Mouse (Mus musculus): Measurements from ENCODE around the gene Gata1.
"Not testable (repeated sequence)": the region's sequence is repeated elsewhere in the genome, so short reads cannot be mapped to it uniquely, and the experiment has no call there.

Gene Gata1

DNA sequence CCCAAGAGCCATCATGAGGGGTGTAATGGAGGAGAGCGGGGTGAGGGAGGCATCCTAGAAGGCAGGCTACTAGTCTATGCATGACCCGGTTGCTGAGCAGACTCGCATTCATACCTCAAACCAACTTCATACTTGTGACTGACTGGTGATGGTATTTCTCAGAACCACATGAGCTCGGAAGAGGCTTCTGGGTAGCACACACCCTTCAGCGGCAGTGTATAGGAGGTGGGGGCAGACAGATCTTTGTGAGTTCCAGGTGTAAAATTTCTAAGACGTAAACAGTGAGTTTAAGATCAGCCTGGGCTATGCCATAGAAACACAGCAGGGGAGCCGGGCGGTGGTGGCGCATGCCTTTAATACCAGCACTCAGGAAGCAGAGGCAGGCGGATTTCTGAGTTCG lies at the start of gene Gata1:
TSS of gene Gata1 (minus strand) at position 180 of the 400 bp plus-strand sequence.
- DNase-seq (ENCODE audit: low read depth, low spot score) = no peak

DNA sequence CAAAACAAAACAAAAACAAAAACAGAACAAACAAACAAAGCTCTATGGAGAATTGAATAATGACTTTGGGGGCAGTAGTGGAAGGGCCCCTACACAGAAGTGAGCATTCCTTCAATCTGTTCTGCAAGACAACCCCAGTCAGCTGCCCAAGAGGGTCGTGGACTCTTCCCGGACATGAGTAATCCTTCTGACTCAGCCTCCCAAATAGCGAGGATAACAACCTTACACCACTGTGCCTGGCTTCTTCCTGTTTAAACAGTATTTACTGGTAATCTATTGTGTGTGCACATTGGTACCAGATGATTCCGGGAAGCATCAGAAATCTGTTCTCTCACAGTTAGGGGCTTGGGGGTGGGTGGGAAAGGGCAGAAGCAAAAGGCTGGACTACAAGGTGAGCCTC lies 48.9 kb upstream of the Gata1 start:
- no peak for DNase-seq (ENCODE audit: low read depth, low spot score)

DNA sequence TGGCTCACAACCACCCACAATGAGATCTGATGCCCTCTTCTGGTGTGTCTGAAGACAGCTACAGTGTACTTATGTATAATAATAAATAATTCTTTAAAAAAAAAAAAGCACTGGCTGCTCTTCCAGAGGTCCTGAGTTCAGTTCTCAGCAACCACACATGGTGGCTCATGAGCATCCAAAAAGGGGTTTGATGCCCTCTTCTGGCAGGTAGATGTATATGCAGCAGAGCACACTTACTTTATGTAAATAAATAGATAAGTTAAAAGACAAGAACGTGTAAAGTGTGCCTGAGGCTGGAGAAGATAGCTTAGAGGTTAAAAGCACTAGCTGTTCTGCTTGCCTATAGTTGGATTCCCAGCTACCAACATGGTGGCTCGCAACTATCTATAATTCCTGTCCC lies 46.9 kb upstream of the Gata1 start:
- no peak for DNase-seq (ENCODE audit: low read depth, low spot score)

DNA sequence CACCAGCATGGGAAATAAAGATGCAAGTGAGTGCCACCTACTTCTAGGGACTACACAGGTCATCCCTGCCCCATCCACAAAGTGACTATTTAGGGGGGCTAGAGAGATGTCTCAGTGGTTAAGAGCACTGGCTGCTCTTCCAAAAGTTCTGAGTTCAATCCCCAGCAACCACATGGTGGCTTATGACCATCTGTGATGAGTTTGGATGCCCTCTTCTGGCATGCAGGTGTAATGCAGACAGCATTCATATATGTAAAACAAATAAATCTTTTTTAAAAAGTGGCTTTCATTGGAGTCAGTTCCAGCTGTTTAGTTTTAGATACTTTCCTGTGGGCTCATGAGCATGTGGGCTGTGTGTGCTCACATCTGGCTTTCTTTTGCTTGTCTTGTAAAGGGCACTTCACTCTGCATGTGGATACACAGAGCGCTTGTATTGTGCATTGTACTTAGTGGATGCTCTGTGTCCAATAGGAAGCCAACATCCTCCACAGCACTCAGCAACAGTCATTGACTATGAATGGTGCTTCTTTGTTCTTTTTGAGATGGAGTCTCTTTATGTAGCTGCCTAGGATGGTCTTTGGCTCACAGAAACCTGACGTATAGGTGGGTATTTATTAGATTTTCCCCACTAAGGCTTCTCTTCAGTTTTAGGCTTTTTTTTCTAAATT lies 42.4 kb upstream of the Gata1 start:
- peak; percentile 16 for DNase-seq (ENCODE audit: low read depth, low spot score)

DNA sequence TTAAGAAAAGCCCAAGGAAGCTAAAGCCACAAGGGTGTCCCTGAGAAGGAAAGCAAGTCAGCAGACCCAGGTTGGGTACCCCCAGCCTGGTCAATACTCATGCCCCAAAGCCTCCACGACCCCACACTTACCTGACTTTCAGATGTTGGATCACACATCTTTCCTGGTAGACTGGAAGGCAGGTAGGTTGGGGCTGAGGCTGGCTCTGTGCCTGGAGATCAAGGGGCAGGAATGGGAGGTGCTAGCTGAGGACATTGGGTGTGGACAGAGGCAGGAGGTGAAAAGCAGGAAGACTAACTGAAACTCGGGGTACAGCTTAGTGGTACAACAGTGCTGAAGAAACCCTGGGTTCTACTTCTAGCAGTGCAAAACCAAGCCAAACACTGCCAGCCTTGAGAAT lies 40.4 kb upstream of the Gata1 start, which contains the start of gene Glod5:
TSS of gene Glod5 (minus strand) at position 207 of the 400 bp plus-strand sequence.
- DNase-seq (ENCODE audit: low read depth, low spot score) = no peak

DNA sequence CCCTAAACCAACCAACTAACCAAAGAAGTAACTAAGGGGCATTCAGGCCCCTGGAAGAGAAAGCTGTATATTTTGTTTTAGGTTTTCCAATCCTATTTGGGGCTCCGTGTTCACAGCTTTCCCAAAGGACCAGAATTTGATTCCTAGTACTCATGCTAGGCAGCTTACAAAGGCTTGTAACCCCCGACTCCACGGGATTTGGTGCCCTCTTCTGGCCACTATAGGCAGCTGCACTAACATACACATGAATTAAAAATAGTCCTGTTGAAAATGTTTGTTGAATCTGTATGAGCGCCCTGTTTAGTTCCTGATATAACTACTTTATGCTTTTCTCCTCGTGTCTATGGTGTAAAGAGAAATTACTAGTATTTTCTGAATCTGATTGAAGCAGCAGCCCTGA lies 39.3 kb upstream of the Gata1 start:
- DNase-seq (ENCODE audit: low read depth, low spot score) = peak; percentile 77

DNA sequence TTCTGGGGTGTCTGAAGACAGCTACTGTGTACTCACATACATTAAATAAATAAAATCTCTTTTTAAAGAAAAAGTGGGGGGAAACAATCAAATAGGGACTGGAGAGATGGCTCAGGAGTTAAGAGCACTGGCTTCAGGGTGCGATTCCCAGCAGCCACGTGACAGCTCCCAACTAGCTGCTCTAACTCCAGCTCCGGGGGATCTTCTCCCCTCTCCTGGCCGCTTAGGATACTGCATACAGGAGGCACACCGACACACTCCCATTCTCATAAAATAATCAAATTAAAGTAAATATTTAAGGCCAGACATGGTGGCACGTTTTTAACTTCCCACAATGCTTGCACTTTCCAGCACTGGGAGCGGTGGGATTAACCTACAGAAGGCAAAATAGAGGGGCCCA lies 37.8 kb upstream of the Gata1 start:
- DNase-seq (ENCODE audit: low read depth, low spot score) = not testable (repeated sequence)

DNA sequence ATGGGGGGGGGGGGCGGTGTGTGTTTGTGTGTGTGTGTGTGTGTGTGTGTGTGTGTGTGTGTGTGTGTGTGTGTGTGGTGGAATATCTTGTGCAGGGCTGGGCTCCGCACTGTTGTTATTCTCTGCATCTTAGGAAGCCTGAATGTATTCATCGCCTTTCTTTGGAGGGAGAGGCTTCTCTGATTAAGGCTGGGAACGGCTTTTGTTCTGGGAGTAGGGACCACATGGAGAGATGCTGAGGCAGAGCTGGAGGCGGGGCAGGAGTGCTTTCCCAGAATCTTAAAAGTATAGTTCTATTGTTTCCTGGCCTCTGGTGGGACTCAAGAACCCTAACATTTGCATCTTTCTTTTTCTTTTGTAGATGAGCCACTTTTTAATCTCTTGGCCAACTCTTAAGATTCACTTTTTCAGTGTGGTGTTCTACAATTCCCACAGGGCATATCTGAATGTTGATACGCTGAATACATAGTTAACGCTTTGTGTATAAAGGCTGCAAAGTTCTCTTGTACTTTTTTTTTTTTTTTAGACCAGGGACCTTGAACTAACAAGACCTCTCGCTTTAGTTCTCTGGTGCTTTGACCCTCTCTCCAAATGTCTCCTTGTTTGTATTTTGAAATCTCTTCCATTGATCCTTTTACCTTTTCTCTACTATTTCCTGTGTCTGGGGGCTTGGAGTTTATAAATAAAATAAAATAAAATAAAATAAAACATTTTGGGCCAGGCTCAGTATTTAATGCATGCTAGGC lies 35.9 kb upstream of the Gata1 start:
- no peak for DNase-seq (ENCODE audit: low read depth, low spot score)

DNA sequence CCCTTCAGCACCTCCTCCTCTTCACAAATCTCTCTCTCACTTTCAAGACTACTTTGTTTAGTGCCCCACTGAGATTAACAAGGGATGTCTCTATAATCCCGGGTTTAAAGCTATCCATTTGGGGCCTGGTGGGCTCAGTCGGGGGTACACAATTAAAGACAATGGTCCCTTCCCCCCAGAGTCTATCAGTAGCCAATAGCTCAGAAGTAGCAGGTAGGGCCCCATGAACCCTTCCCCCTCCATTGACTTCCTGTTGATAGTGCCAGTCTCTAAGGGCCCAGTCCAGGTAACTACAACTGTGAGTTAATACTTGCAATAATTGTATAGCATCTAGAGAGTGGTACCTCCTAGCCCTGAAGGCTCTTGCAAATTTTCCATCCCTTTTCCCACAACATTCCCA lies 35.3 kb upstream of the Gata1 start:
- no peak for DNase-seq (ENCODE audit: low read depth, low spot score)

DNA sequence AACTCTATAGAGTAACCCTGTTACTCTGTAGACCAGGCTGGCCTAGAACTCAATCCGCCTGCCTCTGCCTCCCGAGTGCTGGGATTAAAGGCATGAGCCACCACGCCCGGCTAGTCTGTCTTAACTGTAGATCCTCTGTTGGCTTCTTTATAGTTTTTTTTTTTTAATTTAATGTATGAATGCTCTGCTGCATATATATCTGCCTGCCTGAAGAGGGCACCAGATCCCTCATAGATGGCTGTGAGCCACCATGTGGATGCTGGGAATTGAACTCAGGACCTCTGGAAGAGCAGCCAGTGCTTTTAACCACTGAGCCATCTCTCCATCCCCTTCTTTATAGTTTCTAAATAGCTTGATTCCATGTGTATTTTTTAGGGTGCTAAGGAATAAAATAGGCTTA lies 31.5 kb upstream of the Gata1 start:
- not testable (repeated sequence) for DNase-seq (ENCODE audit: low read depth, low spot score)

DNA sequence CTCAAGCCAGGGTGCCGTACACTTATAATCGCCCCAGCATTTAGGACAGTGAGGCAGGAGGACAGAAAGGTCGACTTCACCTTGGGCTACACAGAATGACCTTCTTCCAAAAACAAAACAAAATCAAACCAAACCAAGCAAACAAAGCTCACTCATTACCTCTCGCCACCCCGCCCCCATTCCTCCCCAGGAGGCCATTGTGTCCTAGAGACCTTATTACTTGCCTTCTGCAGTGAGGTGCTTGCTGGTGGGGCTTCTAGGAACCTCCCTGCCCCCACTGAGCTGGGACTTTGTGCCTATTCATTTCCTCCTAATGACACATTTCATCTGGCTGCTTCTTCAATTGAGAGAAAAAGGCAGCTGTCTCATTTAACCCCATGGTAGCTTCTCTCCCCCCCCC lies 30.7 kb upstream of the Gata1 start:
- DNase-seq (ENCODE audit: low read depth, low spot score) = no peak

DNA sequence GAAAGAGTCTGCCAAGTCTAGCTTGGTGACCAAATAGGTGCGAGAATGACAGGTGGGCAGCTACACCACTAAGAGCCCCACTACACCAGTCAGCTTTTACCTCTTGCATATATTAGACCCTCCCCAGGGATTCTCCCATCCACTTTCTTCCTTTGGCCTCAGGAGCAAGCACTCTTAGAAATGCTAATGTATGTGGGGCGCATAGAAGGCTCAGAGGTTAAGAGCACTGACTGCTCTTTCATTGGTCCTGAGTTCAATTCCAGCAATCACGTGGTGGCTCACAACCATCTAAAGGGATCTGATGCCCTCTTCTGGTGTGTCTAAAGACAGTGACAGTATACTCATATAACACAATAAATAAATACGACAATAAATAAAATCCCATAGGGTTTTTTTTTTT lies 25.1 kb upstream of the Gata1 start:
- DNase-seq (ENCODE audit: low read depth, low spot score) = no peak

DNA sequence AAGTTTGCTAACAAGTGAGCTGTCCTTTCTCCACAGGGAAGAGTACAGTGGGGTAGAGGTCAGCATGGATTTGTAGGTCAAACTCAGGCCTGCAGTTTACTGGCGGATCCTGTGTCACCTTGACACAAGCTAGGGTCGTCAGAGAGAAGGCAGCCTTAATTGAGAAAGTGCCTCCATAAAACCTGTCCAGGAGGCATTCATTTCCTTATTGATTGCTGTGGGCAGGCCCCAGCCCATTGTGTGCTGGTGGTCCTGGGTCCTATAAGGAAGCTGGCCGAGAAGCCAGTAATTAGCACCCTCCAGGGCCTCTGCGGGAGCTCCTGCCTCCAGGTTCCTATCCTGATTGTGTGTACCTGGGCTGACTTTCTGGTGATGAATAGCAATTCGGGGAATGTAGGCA lies 24.1 kb upstream of the Gata1 start:
- DNase-seq (ENCODE audit: low read depth, low spot score) = no peak

DNA sequence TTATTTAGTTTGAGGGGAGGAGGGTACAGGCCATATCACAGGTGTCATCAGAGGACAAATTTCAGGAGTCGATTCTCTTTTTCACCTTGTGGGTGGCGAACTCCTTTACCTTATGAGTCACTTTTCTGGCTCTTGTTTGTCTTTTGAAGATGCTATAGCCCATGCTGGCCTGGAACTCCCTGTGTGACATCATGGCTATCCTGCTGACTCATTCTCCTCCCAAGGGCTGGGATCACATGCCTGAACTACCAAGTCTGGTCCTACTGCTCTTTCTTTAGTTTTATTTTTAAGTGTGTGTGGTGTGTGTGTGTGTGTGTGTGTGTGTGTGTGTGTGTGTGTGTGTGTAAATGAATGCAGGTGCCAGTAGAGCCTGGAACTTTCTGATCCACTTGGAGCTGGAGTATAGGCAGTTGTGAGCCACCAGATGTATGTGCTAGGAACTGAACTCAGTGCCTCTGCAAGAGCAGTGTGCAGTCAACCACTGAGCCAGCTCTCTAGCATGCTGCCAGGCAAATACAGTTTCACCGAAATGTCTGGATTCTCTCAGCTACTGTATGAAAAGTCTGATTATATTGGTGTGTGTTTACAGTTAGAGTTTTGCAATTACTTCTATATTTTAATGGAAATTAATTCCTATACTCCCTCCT lies 22.8 kb upstream of the Gata1 start:
- no peak for DNase-seq (ENCODE audit: low read depth, low spot score)

DNA sequence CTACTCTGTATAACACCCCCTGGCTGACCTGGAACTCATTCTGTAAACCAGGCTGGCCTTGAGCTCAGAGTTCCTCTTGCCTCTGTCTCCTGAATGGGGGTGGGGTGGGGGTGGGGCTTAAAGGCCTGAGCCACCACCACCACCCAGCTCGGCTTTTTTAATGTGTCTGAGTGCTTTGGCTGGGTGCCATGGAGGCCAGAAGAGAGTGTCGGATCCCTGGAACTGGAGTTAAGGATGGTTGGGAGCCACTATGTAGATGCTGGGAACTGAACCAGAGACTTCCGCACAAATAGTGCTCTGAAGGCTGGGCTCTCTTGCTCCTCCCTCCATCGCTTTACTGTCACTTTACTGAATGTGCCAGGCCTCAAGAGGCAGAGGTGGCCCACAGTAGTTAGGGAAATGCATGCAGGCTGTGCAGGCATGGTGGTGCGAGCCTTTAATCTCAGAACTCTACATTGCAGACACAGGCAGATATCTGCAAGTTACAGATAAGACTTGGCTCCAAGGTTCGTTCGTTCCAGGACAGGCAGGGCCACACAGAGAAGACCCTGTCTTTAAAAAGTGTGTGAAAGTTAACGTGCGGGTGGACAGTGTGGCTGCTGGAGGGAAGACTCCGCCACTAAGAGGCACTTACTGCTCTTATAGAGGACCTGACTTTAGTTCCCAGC lies 15.3 kb upstream of the Gata1 start:
- DNase-seq (ENCODE audit: low read depth, low spot score) = no peak

DNA sequence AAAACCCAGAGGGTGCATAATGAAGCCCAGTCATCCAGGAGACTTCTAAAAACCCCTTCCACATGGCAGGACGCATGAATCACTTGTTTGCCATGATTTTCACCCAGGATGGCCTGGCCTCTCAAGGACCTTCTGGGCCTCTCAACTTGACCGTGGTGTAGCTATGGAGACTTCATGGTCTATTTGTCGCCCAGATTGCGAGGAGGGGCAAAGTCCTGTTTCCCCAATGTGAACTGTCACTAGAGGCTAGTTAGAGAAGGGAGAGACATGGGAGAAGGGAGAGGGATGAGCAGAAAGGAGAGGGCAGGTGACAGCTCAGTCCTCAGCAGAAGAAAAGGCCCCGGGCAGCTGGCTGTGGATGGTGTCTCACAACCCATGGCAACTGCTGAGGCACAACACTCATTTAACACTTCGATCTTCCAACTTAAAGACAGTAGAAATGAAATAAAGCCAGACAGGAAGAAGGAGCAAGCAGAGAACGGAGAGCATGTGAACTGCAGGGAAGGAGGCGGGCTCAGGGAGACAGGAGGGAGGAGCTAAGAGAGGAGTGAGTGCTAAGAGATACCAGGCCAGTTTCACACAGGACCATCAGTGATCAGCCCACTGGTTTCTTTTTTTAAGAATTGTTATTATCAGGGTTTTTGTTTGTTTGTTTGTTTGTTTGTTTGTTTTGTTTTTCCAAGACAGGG lies 14.7 kb upstream of the Gata1 start:
- no peak for DNase-seq (ENCODE audit: low read depth, low spot score)

DNA sequence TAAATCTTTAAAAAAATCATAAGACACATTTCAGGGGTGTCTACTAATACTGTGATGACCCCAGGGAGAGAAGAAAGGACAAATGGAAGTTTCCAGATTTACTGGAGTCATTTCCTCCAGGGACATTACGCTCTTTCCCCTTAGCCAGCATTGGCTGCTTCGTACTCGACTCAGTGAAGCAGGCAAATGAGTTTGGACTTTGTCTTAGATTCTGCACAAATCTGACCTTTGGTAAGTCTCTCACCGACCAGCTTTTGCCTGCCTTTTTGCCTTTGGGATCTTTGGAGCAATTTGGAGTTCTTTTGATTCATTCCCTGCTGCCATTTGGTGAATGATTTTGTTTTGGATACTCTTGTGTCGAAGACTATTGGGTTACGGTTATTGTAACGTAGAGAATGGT lies 3.5 kb upstream of the Gata1 start:
- DNase-seq (ENCODE audit: low read depth, low spot score) = no peak

DNA sequence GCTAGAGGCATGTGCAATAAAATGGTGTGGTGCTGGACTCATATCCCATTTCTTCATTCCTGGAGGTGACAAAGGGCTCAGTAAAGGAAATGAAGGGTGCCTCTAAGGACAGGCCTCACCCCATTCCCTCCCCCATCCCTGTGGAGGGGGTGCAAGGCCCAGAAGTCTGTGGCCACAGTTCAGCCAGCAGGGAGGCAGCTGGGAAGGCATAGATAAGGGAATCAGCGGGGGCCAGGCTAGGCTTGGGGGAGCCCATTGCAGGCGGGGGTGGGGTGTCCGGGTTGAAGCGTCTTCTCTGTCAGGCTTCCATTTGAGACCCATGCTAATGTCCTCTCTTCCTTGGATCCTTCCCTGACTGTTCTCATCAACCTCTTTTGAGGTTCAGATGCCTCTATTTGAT lies 6.6 kb downstream of the Gata1 start:
- no peak for DNase-seq (ENCODE audit: low read depth, low spot score)

DNA sequence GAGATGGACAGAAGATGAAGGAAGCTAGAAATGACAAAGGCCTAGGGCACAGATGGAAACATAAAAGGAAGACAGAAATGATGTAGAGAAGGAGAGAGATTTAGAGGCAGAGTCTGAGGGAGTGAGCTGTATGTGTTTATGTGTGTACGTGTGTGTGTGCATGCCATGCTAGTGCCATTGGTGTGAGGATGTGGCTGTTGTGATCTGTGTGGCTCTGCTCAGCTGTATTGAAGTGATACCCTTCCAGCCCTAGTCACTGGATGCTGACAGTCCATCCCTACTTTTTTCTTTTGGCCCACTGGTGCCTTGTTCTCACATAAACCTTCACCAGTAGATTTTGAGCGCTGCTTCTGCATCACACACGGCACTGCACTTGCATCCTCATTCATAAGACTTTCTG lies 9.0 kb downstream of the Gata1 start:
- DNase-seq (ENCODE audit: low read depth, low spot score) = no peak

DNA sequence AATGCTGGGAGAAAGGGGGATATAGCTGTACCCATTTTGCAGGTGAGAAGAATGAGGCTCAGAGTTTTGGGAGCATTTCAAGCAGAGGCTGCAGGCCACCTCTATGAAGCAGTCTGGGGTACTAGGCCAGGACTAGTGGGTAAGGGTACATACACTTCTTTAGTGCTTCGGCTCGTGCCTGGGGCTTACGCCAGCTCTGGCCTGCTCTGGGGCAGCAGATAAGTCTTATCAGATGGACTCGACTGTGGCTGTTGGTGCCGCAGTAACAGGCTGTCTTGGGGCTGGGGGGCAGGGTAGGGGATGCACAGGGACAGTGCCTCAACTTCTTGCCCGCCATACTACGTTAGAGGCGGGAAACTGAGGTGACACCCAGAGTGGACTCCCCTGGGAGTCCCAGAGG lies 9.6 kb downstream of the Gata1 start:
- no peak for DNase-seq (ENCODE audit: low read depth, low spot score)

DNA sequence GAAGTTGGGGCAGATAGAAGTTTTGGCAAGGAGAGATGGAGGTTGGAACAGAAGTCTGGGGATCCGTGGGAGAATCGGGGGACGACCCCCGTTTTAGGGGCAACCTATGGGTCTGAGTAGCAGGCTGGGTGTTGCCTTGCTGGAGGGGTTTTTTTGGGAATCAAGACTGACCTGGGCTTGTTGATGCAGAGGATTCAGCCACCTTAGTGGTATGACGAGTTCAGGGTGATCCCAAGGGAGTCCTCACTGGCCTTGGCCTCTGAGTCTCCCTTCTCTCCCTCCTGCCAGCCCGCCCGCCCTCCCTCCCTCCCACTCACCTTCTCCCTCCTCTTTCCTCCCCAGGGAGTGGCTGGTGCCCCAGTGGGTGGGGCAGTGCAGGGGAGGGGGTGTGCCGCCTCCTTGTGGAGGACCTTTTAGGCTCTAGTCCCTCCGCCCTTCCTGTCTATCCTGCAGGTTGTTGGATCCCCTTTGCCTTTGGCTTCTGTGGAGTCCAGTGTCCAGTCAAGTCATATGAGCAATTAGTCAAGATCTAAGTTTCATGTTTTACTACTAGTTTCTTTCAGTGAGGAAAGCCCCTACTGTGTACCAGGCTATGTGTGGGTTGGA lies 10.2 kb downstream of the Gata1 start:
- no peak for DNase-seq (ENCODE audit: low read depth, low spot score)

Measured in brain, adult 2 months (tissue).